Mouse (Mus musculus): ENCODE results near the gene Asprv1. TPM values are rescaled to one million over a fixed set of nuclear protein-coding genes. Genes with fewer than 3 reads are reported as not detected.

Gene Asprv1
- total RNA-seq (2014; fragmentation: Nextera tagmentation): not detected in 2 replicates
- total RNA-seq (2017): 0.23 and 0.33 TPM in 2 replicates
- not detected in 2 replicates for polyA plus RNA-seq (2012)

GRCm38 (mm10) chr6:86627946-86628345, at the start of gene Asprv1:
Gene Asprv1, plus strand, starts transcription at chr6:86628164.
- Histone ChIP-seq H3K4me1 (ENCODE audit: insufficient read depth, low read depth, low read length) (peaks cover 8% of the 10 kb centered on the region), H3K36me3 (replicated peaks) (no peaks in the 10 kb centered on the region), H3K9me3 (replicated peaks) (no peaks in the 10 kb centered on the region), H3K4me3 (ENCODE audit: low read depth, low read length) (no peak within 1 kb of the TSS), H3K27me3 (ENCODE audit: insufficient read depth, low read length) (peaks cover 61% of the 10 kb centered on the region)
- ATAC-seq (ENCODE audit: extremely low read depth, insufficient number of reproducible peaks, low FRiP score, poor library complexity, severe bottlenecking) (no peak), DNase-seq (ENCODE audit: low spot score) (no peak)
- TF ChIP-seq TAL1 (conservative IDR thresholded peaks at IDR 0.05; ENCODE audit: low read depth, low read length) (no peak), CTCF (IDR thresholded peaks at IDR 0.05; ENCODE audit: low read depth, low read length) (no peak), POLR2AphosphoS5 (IDR thresholded peaks at IDR 0.05; ENCODE audit: insufficient replicate concordance, low read depth, low read length) (no peak), GATA2 (IDR thresholded peaks at IDR 0.05; ENCODE audit: borderline replicate concordance, low read depth, low read length) (no peak), GATA1 (IDR thresholded peaks at IDR 0.05; ENCODE audit: borderline replicate concordance, low read length) (no peak)

- peaks cover 27% of the 10 kb centered on the region for H3K27me3 ChIP-seq (ENCODE audit: insufficient read depth, low read length)
- no peak for TF ChIP-seq CTCF (IDR thresholded peaks at IDR 0.05; ENCODE audit: low read depth, low read length)
- no peak for TF ChIP-seq GATA2 (IDR thresholded peaks at IDR 0.05; ENCODE audit: borderline replicate concordance, low read depth, low read length)
- TF ChIP-seq POLR2AphosphoS5 (IDR thresholded peaks at IDR 0.05; ENCODE audit: insufficient replicate concordance, low read depth, low read length): no peak
- TF ChIP-seq TAL1 (conservative IDR thresholded peaks at IDR 0.05; ENCODE audit: low read depth, low read length): no peak
- no peak for TF ChIP-seq GATA1 (IDR thresholded peaks at IDR 0.05; ENCODE audit: borderline replicate concordance, low read length)
- no peaks in the 10 kb centered on the region for H3K36me3 ChIP-seq (replicated peaks)
- no peak for ATAC-seq (ENCODE audit: extremely low read depth, insufficient number of reproducible peaks, low FRiP score, poor library complexity, severe bottlenecking)
- no peak overlapping the region for H3K4me3 ChIP-seq (ENCODE audit: low read depth, low read length)
- DNase-seq (ENCODE audit: low spot score): no peak
- no peaks in the 10 kb centered on the region for H3K9me3 ChIP-seq (replicated peaks)
- H3K4me1 ChIP-seq (ENCODE audit: insufficient read depth, low read depth, low read length): peaks cover 13% of the 10 kb centered on the region; the same call in 1 of the 2 replicates
Measured at GRCm38 (mm10) chr6:86578396-86578795, 49.6 kb upstream of the Asprv1 start.

GRCm38 (mm10) chr6:86579066-86579784, 48.7 kb upstream of the Asprv1 start:
- H3K9me3 ChIP-seq (replicated peaks): no peaks in the 10 kb centered on the region
- TF ChIP-seq POLR2AphosphoS5 (IDR thresholded peaks at IDR 0.05; ENCODE audit: insufficient replicate concordance, low read depth, low read length): no peak
- TF ChIP-seq GATA2 (IDR thresholded peaks at IDR 0.05; ENCODE audit: borderline replicate concordance, low read depth, low read length): no peak
- no peak for TF ChIP-seq GATA1 (IDR thresholded peaks at IDR 0.05; ENCODE audit: borderline replicate concordance, low read length)
- no peak for TF ChIP-seq CTCF (IDR thresholded peaks at IDR 0.05; ENCODE audit: low read depth, low read length)
- TF ChIP-seq TAL1 (conservative IDR thresholded peaks at IDR 0.05; ENCODE audit: low read depth, low read length): no peak
- H3K27me3 ChIP-seq (ENCODE audit: insufficient read depth, low read length): peaks cover 27% of the 10 kb centered on the region
- ATAC-seq (ENCODE audit: extremely low read depth, insufficient number of reproducible peaks, low FRiP score, poor library complexity, severe bottlenecking): no peak
- H3K4me1 ChIP-seq (ENCODE audit: insufficient read depth, low read depth, low read length): peaks cover 13% of the 10 kb centered on the region; the same call in 1 of the 2 replicates
- DNase-seq (ENCODE audit: low spot score): no peak
- H3K36me3 ChIP-seq (replicated peaks): no peaks in the 10 kb centered on the region
- no peak overlapping the region for H3K4me3 ChIP-seq (ENCODE audit: low read depth, low read length)

GRCm38 (mm10) chr6:86579926-86580325, 48.0 kb upstream of the Asprv1 start:
- TF ChIP-seq GATA1 (IDR thresholded peaks at IDR 0.05; ENCODE audit: borderline replicate concordance, low read length) (no peak), CTCF (IDR thresholded peaks at IDR 0.05; ENCODE audit: low read depth, low read length) (no peak), POLR2AphosphoS5 (IDR thresholded peaks at IDR 0.05; ENCODE audit: insufficient replicate concordance, low read depth, low read length) (no peak), TAL1 (conservative IDR thresholded peaks at IDR 0.05; ENCODE audit: low read depth, low read length) (no peak), GATA2 (IDR thresholded peaks at IDR 0.05; ENCODE audit: borderline replicate concordance, low read depth, low read length) (no peak)
- H3K4me3 ChIP-seq (ENCODE audit: low read depth, low read length): no peak overlapping the region
- H3K4me1 ChIP-seq (ENCODE audit: insufficient read depth, low read depth, low read length): peaks cover 18% of the 10 kb centered on the region
- ATAC-seq (ENCODE audit: extremely low read depth, insufficient number of reproducible peaks, low FRiP score, poor library complexity, severe bottlenecking) (no peak), DNase-seq (ENCODE audit: low spot score) (no peak)
- H3K9me3 ChIP-seq (replicated peaks): no peaks in the 10 kb centered on the region
- H3K36me3 ChIP-seq (replicated peaks): no peaks in the 10 kb centered on the region
- H3K27me3 ChIP-seq (ENCODE audit: insufficient read depth, low read length): peaks cover 33% of the 10 kb centered on the region

- peaks cover 47% of the 10 kb centered on the region for H3K27me3 ChIP-seq (ENCODE audit: insufficient read depth, low read length)
- ATAC-seq (ENCODE audit: extremely low read depth, insufficient number of reproducible peaks, low FRiP score, poor library complexity, severe bottlenecking) (no peak), DNase-seq (ENCODE audit: low spot score) (no peak)
- no peaks in the 10 kb centered on the region for H3K36me3 ChIP-seq (replicated peaks)
- no peaks in the 10 kb centered on the region for H3K9me3 ChIP-seq (replicated peaks)
- no peak overlapping the region for H3K4me3 ChIP-seq (ENCODE audit: low read depth, low read length)
- peaks cover 22% of the 10 kb centered on the region for H3K4me1 ChIP-seq (ENCODE audit: insufficient read depth, low read depth, low read length)
- TF ChIP-seq CTCF (IDR thresholded peaks at IDR 0.05; ENCODE audit: low read depth, low read length) (no peak), GATA1 (IDR thresholded peaks at IDR 0.05; ENCODE audit: borderline replicate concordance, low read length) (no peak), POLR2AphosphoS5 (IDR thresholded peaks at IDR 0.05; ENCODE audit: insufficient replicate concordance, low read depth, low read length) (no peak), TAL1 (conservative IDR thresholded peaks at IDR 0.05; ENCODE audit: low read depth, low read length) (no peak), GATA2 (IDR thresholded peaks at IDR 0.05; ENCODE audit: borderline replicate concordance, low read depth, low read length) (no peak)
Measured at GRCm38 (mm10) chr6:86583141-86583540, 44.8 kb upstream of the Asprv1 start.

GRCm38 (mm10) chr6:86583601-86584215, 44.3 kb upstream of the Asprv1 start:
- H3K9me3 ChIP-seq (replicated peaks): no peaks in the 10 kb centered on the region
- ATAC-seq (ENCODE audit: extremely low read depth, insufficient number of reproducible peaks, low FRiP score, poor library complexity, severe bottlenecking): no peak
- no peak for DNase-seq (ENCODE audit: low spot score)
- peaks cover 27% of the 10 kb centered on the region for H3K4me1 ChIP-seq (ENCODE audit: insufficient read depth, low read depth, low read length)
- H3K36me3 ChIP-seq (replicated peaks): no peaks in the 10 kb centered on the region
- no peak for TF ChIP-seq POLR2AphosphoS5 (IDR thresholded peaks at IDR 0.05; ENCODE audit: insufficient replicate concordance, low read depth, low read length)
- TF ChIP-seq GATA1 (IDR thresholded peaks at IDR 0.05; ENCODE audit: borderline replicate concordance, low read length): no peak
- TF ChIP-seq TAL1 (conservative IDR thresholded peaks at IDR 0.05; ENCODE audit: low read depth, low read length): no peak
- TF ChIP-seq GATA2 (IDR thresholded peaks at IDR 0.05; ENCODE audit: borderline replicate concordance, low read depth, low read length): no peak
- TF ChIP-seq CTCF (IDR thresholded peaks at IDR 0.05; ENCODE audit: low read depth, low read length): no peak
- no peak overlapping the region for H3K4me3 ChIP-seq (ENCODE audit: low read depth, low read length)
- peaks cover 45% of the 10 kb centered on the region for H3K27me3 ChIP-seq (ENCODE audit: insufficient read depth, low read length)
